Mouse (Mus musculus): Measurements from ENCODE around the gene Gm39566.

DNA sequence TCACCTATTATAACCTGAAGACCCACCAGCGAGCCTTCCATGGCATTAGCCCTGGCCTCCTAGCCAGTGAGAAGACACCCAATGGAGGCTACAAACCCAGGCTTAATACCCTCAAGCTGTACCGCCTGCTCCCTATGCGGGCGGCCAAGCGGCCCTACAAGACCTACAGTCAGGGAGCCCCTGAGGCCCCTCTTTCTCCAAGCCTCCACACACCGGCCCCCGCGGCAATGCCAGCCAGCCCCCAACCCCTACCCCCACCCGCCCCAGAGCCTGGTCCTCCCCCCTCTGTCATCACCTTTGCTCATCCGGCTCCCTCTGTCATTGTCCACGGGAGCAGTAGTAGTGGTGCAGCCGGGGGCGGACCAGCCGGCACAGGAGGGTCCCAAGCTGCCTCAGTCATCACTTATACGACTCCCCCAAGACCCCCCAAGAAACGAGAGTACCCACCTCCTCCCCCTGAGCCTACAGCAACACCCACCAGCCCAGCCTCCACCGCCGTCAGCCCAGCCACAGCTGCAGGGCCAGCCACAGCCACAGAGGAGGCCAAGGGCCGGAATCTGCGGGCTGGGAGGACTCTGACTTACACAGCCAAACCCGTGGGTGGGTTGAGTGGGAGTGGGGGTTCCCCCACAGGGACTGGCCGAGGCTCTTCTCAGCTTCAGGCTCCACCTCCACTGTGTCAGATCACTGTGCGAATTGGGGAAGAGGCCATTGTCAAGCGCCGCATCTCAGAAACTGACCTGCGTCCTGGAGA is 37.4 kb downstream of the Gm39566 start:
- no peak for TF ChIP-seq CTCF (IDR thresholded peaks at IDR 0.05; ENCODE audit: extremely low read depth, insufficient read length, insufficient replicate concordance, low read depth, low read length)
- TF ChIP-seq POLR2A (IDR thresholded peaks at IDR 0.05; ENCODE audit: low read depth, low read length), result no peak
